Mouse (Mus musculus) midbrain, embryonic 12.5 days (tissue): ENCODE results near the gene Selenbp1. TPM values are rescaled to one million over a fixed set of nuclear protein-coding genes. Genes with fewer than 3 reads are reported as not detected.
"Not testable (repeated sequence)": the region's sequence is repeated elsewhere in the genome, so short reads cannot be mapped to it uniquely, and the experiment has no call there.

Experiments
- ATAC-seq: fragments of 200-750 bp; cut with Nextera tagmentation; 2 replicates; pipeline ENCODE4 v1.8.0; 2017; ENCODE audit warnings: low read depth, moderate TSS enrichment, moderate library complexity; ENCODE audit not compliant: low FRiP score
- H3K27ac ChIP-seq: fragments of 300-500 bp; sonication (generic); replicated peaks from 2 replicates; pipeline ENCODE4 v1.5.1; 2016; ENCODE audit warnings: mild to moderate bottlenecking
- H3K27me3 ChIP-seq: fragments of 300-500 bp; sonication (generic); 2 replicates; pipeline ENCODE4 v1.6.1; 2016; ENCODE audit warnings: mild to moderate bottlenecking
- H3K36me3 ChIP-seq: fragments of 300-500 bp; sonication (generic); 2 replicates; pipeline ENCODE4 v1.6.1; 2016
- H3K4me1 ChIP-seq: fragments of 300-500 bp; sonication (generic); 2 replicates; pipeline ENCODE4 v1.6.1; 2016
- H3K4me2 ChIP-seq: fragments of 300-500 bp; sonication (generic); replicated peaks from 2 replicates; pipeline ENCODE4 v1.6.1; 2016; ENCODE audit warnings: mild to moderate bottlenecking, moderate library complexity
- H3K4me3 ChIP-seq: fragments of 300-500 bp; sonication (generic); 2 replicates; pipeline ENCODE4 v1.5.1; 2016; ENCODE audit warnings: mild to moderate bottlenecking
- H3K9ac ChIP-seq: fragments of 300-500 bp; sonication (generic); replicated peaks from 2 replicates; pipeline ENCODE4 v1.6.1; 2016; ENCODE audit warnings: mild to moderate bottlenecking, moderate library complexity
- H3K9me3 ChIP-seq: fragments of 300-500 bp; sonication (generic); 2 replicates; pipeline ENCODE4 v1.6.1; 2016; ENCODE audit warnings: mild to moderate bottlenecking
- WGBS: fragments of 180-500 bp; shearing (Covaris S2); methylation state at CpG from one replicate; pipeline ENCODE4 v1.1.7; 2016; 5-methylcytosine and 5-hydroxymethylcytosine counted together
- polyA plus RNA-seq: library from polyadenylated mRNA; unstranded; fragments of >200 nt; fragmentation: Nextera tagmentation; extraction: Ambion mirVana; gene quantifications from 2 replicates; pipeline ENCODE4 v1.2.1, GENCODE M21; 2016

The Selenbp1 gene
- polyA plus RNA-seq, 1 experiment from 2014 or later: 4.6 TPM

- H3K36me3 ChIP-seq: not testable (repeated sequence)
- WGBS: 89% methylated on average over 5 of the region's 5 CpGs
Observed at GRCm38 (mm10) chr3:94936147-94936546, 3.3 kb downstream of the Selenbp1 start.

GRCm38 (mm10) chr3:94937194-94937593 lies 4.3 kb downstream of the Selenbp1 start:
- ATAC-seq, H3K4me2 ChIP-seq, H3K36me3 ChIP-seq, H3K4me3 ChIP-seq, H3K9ac ChIP-seq, H3K27me3 ChIP-seq, H3K27ac ChIP-seq, H3K9me3 ChIP-seq: not testable (repeated sequence)
- WGBS: 93% methylated on average over 7 of the region's 7 CpGs
- H3K4me1 ChIP-seq: peaks cover 11% of the 10 kb centered on the region

More at GRCm38 (mm10) chr3:94936147-94936546, 3.3 kb downstream of the Selenbp1 start:
- H3K4me2 ChIP-seq, H3K9ac ChIP-seq, H3K27ac ChIP-seq, ATAC-seq, H3K27me3 ChIP-seq, H3K9me3 ChIP-seq, H3K4me3 ChIP-seq: not testable (repeated sequence)
- H3K4me1 ChIP-seq: peaks cover 11% of the 10 kb centered on the region

- H3K27ac ChIP-seq, H3K4me3 ChIP-seq, H3K36me3 ChIP-seq, ATAC-seq, H3K9ac ChIP-seq, H3K4me1 ChIP-seq, H3K4me2 ChIP-seq, H3K9me3 ChIP-seq, H3K27me3 ChIP-seq: not testable (repeated sequence)
- 77% methylated on average over 9 of the region's 9 CpGs for WGBS
Observed at GRCm38 (mm10) chr3:94940033-94940432, 7.2 kb downstream of the Selenbp1 start.

GRCm38 (mm10) chr3:94942211-94942967 lies 9.5 kb downstream of the Selenbp1 start:
- not testable (repeated sequence) for H3K4me1 ChIP-seq, ATAC-seq, H3K27me3 ChIP-seq, H3K9ac ChIP-seq, H3K27ac ChIP-seq, H3K4me2 ChIP-seq, H3K36me3 ChIP-seq, H3K9me3 ChIP-seq, H3K4me3 ChIP-seq
- WGBS: 91% methylated on average over 9 of the region's 9 CpGs

GRCm38 (mm10) chr3:94943706-94944105 lies 10.8 kb downstream of the Selenbp1 start:
- not testable (repeated sequence) for ATAC-seq, H3K4me1 ChIP-seq, H3K4me3 ChIP-seq, H3K4me2 ChIP-seq, H3K36me3 ChIP-seq, H3K9ac ChIP-seq, H3K9me3 ChIP-seq, H3K27me3 ChIP-seq, H3K27ac ChIP-seq
- WGBS: 29% methylated on average over 4 of the region's 4 CpGs

- no peak overlapping the region for H3K4me2 ChIP-seq
- H3K36me3 ChIP-seq: no peaks in the 10 kb centered on the region
- ATAC-seq: no peak
- H3K9ac ChIP-seq: no peak overlapping the region
- H3K27me3 ChIP-seq: 0 out of 2 replicates have a peak, but pooled peaks cover 2% of the 10 kb centered on the region
- H3K4me3 ChIP-seq: no peak overlapping the region
- H3K27ac ChIP-seq: no peak overlapping the region
- no peaks in the 10 kb centered on the region for H3K9me3 ChIP-seq
- H3K4me1 ChIP-seq: peaks cover 5% of the 10 kb centered on the region; the same call in 1 of the 2 replicates
- 72% methylated on average over 3 of the region's 3 CpGs for WGBS
Observed at GRCm38 (mm10) chr3:94948066-94948614, 15.3 kb downstream of the Selenbp1 start.

- no peak for ATAC-seq
- 87% methylated on average over 3 of the region's 3 CpGs for WGBS
- Histone ChIP-seq H3K27me3 (0 out of 2 replicates have a peak, but pooled peaks cover 2% of the 10 kb centered on the region), H3K36me3 (no peaks in the 10 kb centered on the region), H3K9ac (no peak overlapping the region), H3K4me2 (no peak overlapping the region), H3K9me3 (no peaks in the 10 kb centered on the region), H3K4me3 (no peak overlapping the region), H3K4me1 (peaks cover 8% of the 10 kb centered on the region), H3K27ac (no peak overlapping the region)
Observed at GRCm38 (mm10) chr3:94949645-94950044, 16.8 kb downstream of the Selenbp1 start.

GRCm38 (mm10) chr3:94952806-94953205 lies 19.9 kb downstream of the Selenbp1 start:
- ATAC-seq: no peak
- 71% methylated on average over 5 of the region's 5 CpGs for WGBS
- Histone ChIP-seq H3K9me3 (no peaks in the 10 kb centered on the region), H3K9ac (no peak overlapping the region), H3K36me3 (peaks cover 23% of the 10 kb centered on the region), H3K4me2 (peak overlapping the region; percentile 69), H3K4me3 (no peak overlapping the region), H3K27ac (no peak overlapping the region), H3K4me1 (peaks cover 15% of the 10 kb centered on the region), H3K27me3 (0 out of 2 replicates have a peak, but pooled peaks cover 2% of the 10 kb centered on the region)

- no peaks in the 10 kb centered on the region for H3K9me3 ChIP-seq
Observed at GRCm38 (mm10) chr3:94953384-94953763, 20.5 kb downstream of the Selenbp1 start.

GRCm38 (mm10) chr3:94953764-94954616 lies 21.1 kb downstream of the Selenbp1 start, which contains the start of gene Rfx5:
TSS of gene Rfx5 (plus strand) at chr3:94954075.
- Histone ChIP-seq H3K4me3 (peak within 1 kb of the TSS; percentile 67), H3K4me2 (peak within 1 kb of the TSS; percentile 69), H3K4me1 (peaks cover 15% of the 10 kb centered on the region), H3K27ac (peak within 1 kb of the TSS; percentile 91), H3K36me3 (peaks cover 34% of the 10 kb centered on the region), H3K9me3 (no peaks in the 10 kb centered on the region), H3K27me3 (0 out of 2 replicates have a peak, but pooled peaks cover 2% of the 10 kb centered on the region), H3K9ac (peak within 1 kb of the TSS; percentile 69)
- WGBS: under 1% methylated on average over 50 of the region's 50 CpGs
- peak; percentile 96 for ATAC-seq

More at GRCm38 (mm10) chr3:94953384-94953763, 20.5 kb downstream of the Selenbp1 start:
- peaks cover 15% of the 10 kb centered on the region for H3K4me1 ChIP-seq
- peaks cover 28% of the 10 kb centered on the region for H3K36me3 ChIP-seq
- H3K4me2 ChIP-seq: peak overlapping the region; percentile 69
- 16% methylated on average over 9 of the region's 9 CpGs for WGBS
- H3K9ac ChIP-seq: peak overlapping the region; percentile 40
- 0 out of 2 replicates have a peak, but pooled peaks cover 2% of the 10 kb centered on the region for H3K27me3 ChIP-seq
- no peak; the same call in 1 of the 2 replicates for ATAC-seq
- H3K4me3 ChIP-seq: peak overlapping the region; percentile 67
- H3K27ac ChIP-seq: peak overlapping the region; percentile 91

GRCm38 (mm10) chr3:94958295-94958694 lies 25.4 kb downstream of the Selenbp1 start:
- Histone ChIP-seq H3K27me3 (no peaks in the 10 kb centered on the region), H3K4me1 (peaks cover 15% of the 10 kb centered on the region), H3K4me3 (no peak overlapping the region), H3K4me2 (no peak overlapping the region), H3K9me3 (no peaks in the 10 kb centered on the region), H3K27ac (no peak overlapping the region), H3K36me3 (peaks cover 35% of the 10 kb centered on the region), H3K9ac (no peak overlapping the region)
- WGBS: 90% methylated on average over 8 of the region's 8 CpGs
- no peak for ATAC-seq
